Mouse (Mus musculus) limb, embryonic 11.5 days (tissue): ENCODE measurements at regions not wholly inside any gene's neighbourhood (a gene's known extent, or its start where the extent isn't known, plus 50 kb on each side); places are given as distances from the start of the nearest gene placed in this dataset.

Experiments used
- ATAC-seq: fragments of 200-750 bp; cut with Nextera tagmentation; 2 replicates; pipeline ENCODE4 v1.8.0; 2017; ENCODE audit warnings: low read depth; ENCODE audit not compliant: insufficient number of reproducible peaks, low FRiP score, low TSS enrichment
- DNase-seq: peaks from one replicate; pipeline ENCODE4 v3.0.0-alpha.2; 2015; ENCODE audit warnings: low spot score
- H3K27ac ChIP-seq: fragments of 300-500 bp; sonication (generic); replicated peaks from 2 replicates; pipeline ENCODE4 v1.5.1; 2014; ENCODE audit warnings: low read depth, mild to moderate bottlenecking, low read length
- H3K27me3 ChIP-seq: fragments of 300-500 bp; sonication (generic); 2 replicates; pipeline ENCODE4 v1.6.1; 2014; ENCODE audit warnings: mild to moderate bottlenecking, low read length, mixed read lengths; ENCODE audit not compliant: control insufficient read depth, insufficient read depth
- H3K36me3 ChIP-seq: fragments of 300-500 bp; sonication (generic); 2 replicates; pipeline ENCODE4 v1.6.1; 2014; ENCODE audit warnings: mild to moderate bottlenecking, low read length, moderate library complexity, mixed read lengths; ENCODE audit not compliant: control insufficient read depth, insufficient read depth
- H3K4me1 ChIP-seq: fragments of 300-500 bp; sonication (generic); 2 replicates; pipeline ENCODE4 v1.6.1; 2014; ENCODE audit warnings: low read length, mixed read lengths; ENCODE audit not compliant: control insufficient read depth, insufficient read depth
- H3K4me2 ChIP-seq: fragments of 300-500 bp; sonication (generic); 2 replicates; pipeline ENCODE4 v1.6.1; 2014; ENCODE audit warnings: low read depth, mild to moderate bottlenecking, moderate library complexity; ENCODE audit not compliant: severe bottlenecking
- H3K4me3 ChIP-seq: fragments of 300-500 bp; sonication (generic); 2 replicates; pipeline ENCODE4 v1.5.1; 2014; ENCODE audit warnings: low read depth, low read length
- H3K9ac ChIP-seq: fragments of 300-500 bp; sonication (generic); 2 replicates; pipeline ENCODE4 v1.6.1; 2014; ENCODE audit warnings: mild to moderate bottlenecking, low read length
- H3K9me3 ChIP-seq: fragments of 300-500 bp; sonication (generic); 2 replicates; pipeline ENCODE4 v1.6.1; 2016; ENCODE audit warnings: low read length; ENCODE audit not compliant: control insufficient read depth
- WGBS: fragments of 180-500 bp; shearing (Covaris S2); extraction: QIAGEN DNeasy Blood & Tissue Kit; methylation state at CpG from one replicate; pipeline ENCODE4 v1.1.7; 2014; 5-methylcytosine and 5-hydroxymethylcytosine counted together

DNA sequence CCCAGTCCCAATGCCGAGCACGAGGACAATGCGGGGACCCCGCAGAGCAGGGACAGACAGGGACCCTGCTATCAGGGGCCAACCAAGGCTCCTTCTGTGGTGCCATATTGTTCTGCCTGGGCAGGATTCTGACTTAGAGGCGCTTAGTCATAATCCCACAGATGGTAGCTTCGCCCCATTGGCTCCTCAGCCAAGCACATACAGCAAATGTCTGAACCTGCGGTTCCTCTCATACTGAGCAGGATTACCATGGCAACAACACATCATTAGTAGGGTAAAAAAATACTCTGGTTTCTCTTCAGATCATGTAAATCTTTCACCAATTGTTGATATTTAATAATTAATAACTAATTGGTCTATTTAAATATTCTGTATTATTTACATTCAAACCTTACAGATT, 2140.3 kb upstream of the Cdh20 start:
- Histone ChIP-seq H3K4me3 (no peak overlapping the region), H3K27me3 (no peaks in the 10 kb centered on the region), H3K4me2 (no peak overlapping the region), H3K4me1 (no peaks in the 10 kb centered on the region), H3K9me3 (no peaks in the 10 kb centered on the region), H3K36me3 (no peaks in the 10 kb centered on the region), H3K27ac (no peak overlapping the region), H3K9ac (no peak overlapping the region)
- DNase-seq (peak; percentile 91), ATAC-seq (peak; percentile 100)
- 78% methylated on average over 7 of the region's 7 CpGs for WGBS

- Histone ChIP-seq H3K36me3 (no peaks in the 10 kb centered on the region), H3K27me3 (no peaks in the 10 kb centered on the region), H3K9me3 (no peaks in the 10 kb centered on the region), H3K27ac (no peak overlapping the region), H3K4me3 (no peak overlapping the region), H3K4me2 (no peak overlapping the region), H3K4me1 (no peaks in the 10 kb centered on the region), H3K9ac (no peak overlapping the region)
- WGBS = 65% methylated on average over 1 of the region's 1 CpGs
- no peak for ATAC-seq
- no peak for DNase-seq
Measured at GRCm38 (mm10) chr1:102644379-102644778, 2123.9 kb upstream of the Cdh20 start.

DNA sequence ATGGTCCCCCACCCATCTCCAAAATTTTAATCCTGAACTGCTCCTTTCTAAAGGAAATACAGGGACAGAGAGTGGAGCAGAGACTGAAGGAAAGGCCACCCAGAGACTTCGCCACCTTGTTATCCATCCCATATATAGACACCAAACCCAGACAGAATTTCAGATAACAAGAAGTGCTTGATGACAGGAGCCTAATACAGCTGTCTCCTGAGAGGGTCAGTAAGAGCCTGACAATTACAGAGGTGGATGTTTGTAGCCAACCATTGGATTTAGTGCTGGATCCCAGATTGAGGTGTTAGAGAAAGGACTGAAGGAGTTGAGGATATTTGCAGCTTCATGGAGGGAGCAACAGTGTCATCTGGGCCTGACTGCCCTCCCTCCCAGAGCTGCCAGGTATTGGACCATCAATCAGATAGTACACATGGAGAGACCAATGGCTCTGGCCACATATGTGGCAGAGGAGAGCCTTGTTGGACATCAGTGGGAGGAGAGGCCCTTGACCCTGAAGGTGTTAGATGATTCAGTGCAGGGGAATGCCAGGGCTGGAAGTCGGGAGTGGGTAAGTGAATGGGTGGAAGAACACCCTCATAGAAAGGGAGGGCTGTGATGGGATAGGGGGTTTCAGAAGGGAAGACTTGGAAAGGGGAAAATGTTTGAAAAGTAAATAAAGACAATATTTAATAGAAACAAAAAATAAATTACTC, 2080.8 kb upstream of the Cdh20 start:
- WGBS = 85% methylated on average over 2 of the region's 2 CpGs
- H3K27me3 ChIP-seq = no peaks in the 10 kb centered on the region
- H3K4me3 ChIP-seq = no peak overlapping the region
- H3K4me1 ChIP-seq = no peaks in the 10 kb centered on the region
- no peaks in the 10 kb centered on the region for H3K9me3 ChIP-seq
- no peaks in the 10 kb centered on the region for H3K36me3 ChIP-seq
- no peak overlapping the region for H3K9ac ChIP-seq
- no peak overlapping the region for H3K27ac ChIP-seq
- ATAC-seq (no peak), DNase-seq (no peak)
- no peak overlapping the region for H3K4me2 ChIP-seq

GRCm38 (mm10) chr1:102716459-102716858, 2051.9 kb upstream of the Cdh20 start:
- WGBS = 91% methylated on average over 2 of the region's 2 CpGs
- no peaks in the 10 kb centered on the region for H3K36me3 ChIP-seq
- no peak overlapping the region for H3K27ac ChIP-seq
- no peaks in the 10 kb centered on the region for H3K27me3 ChIP-seq
- H3K4me2 ChIP-seq = no peak overlapping the region
- DNase-seq = no peak
- no peak for ATAC-seq
- no peak overlapping the region for H3K9ac ChIP-seq
- no peaks in the 10 kb centered on the region for H3K4me1 ChIP-seq
- no peak overlapping the region for H3K4me3 ChIP-seq
- no peaks in the 10 kb centered on the region for H3K9me3 ChIP-seq

- no peak overlapping the region for H3K4me3 ChIP-seq
- H3K9ac ChIP-seq = no peak overlapping the region
- no peak overlapping the region for H3K4me2 ChIP-seq
- ATAC-seq (no peak), DNase-seq (no peak)
- no peak overlapping the region for H3K27ac ChIP-seq
- no peaks in the 10 kb centered on the region for H3K27me3 ChIP-seq
- WGBS = 89% methylated on average over 1 of the region's 1 CpGs
- no peaks in the 10 kb centered on the region for H3K9me3 ChIP-seq
- no peaks in the 10 kb centered on the region for H3K4me1 ChIP-seq
- H3K36me3 ChIP-seq = no peaks in the 10 kb centered on the region
Measured at GRCm38 (mm10) chr1:102733991-102734390, 2034.3 kb upstream of the Cdh20 start.

GRCm38 (mm10) chr1:102735392-102735791, 2032.9 kb upstream of the Cdh20 start:
- Histone ChIP-seq H3K4me1 (no peaks in the 10 kb centered on the region), H3K4me2 (no peak overlapping the region), H3K36me3 (no peaks in the 10 kb centered on the region), H3K9me3 (no peaks in the 10 kb centered on the region), H3K27ac (no peak overlapping the region), H3K9ac (no peak overlapping the region), H3K27me3 (no peaks in the 10 kb centered on the region), H3K4me3 (no peak overlapping the region)
- WGBS = 75% methylated on average over 3 of the region's 3 CpGs
- DNase-seq (no peak), ATAC-seq (no peak)

GRCm38 (mm10) chr1:102757941-102758340, 2010.4 kb upstream of the Cdh20 start:
- H3K9ac ChIP-seq = no peak overlapping the region
- no peaks in the 10 kb centered on the region for H3K27me3 ChIP-seq
- H3K4me1 ChIP-seq = no peaks in the 10 kb centered on the region
- no peak overlapping the region for H3K27ac ChIP-seq
- no peak overlapping the region for H3K4me3 ChIP-seq
- H3K36me3 ChIP-seq = no peaks in the 10 kb centered on the region
- DNase-seq = no peak
- H3K9me3 ChIP-seq = no peaks in the 10 kb centered on the region
- no peak for ATAC-seq
- WGBS = 92% methylated on average over 1 of the region's 1 CpGs
- no peak overlapping the region for H3K4me2 ChIP-seq
